Mouse (Mus musculus) urinary bladder, adult 18-20 months (tissue): ENCODE data around the gene Fcer1a.
"Not testable (repeated sequence)": the region's sequence is repeated elsewhere in the genome, so short reads cannot be mapped to it uniquely, and the experiment has no call there.

Source experiments
- DNase-seq, 2 experiments: peaks; one replicate each; pipeline ENCODE4 v3.0.0; 2022; ENCODE audit warnings: low spot score in 2 of 2, mixed read lengths in 2 of 2

Fcer1a gene

DNA sequence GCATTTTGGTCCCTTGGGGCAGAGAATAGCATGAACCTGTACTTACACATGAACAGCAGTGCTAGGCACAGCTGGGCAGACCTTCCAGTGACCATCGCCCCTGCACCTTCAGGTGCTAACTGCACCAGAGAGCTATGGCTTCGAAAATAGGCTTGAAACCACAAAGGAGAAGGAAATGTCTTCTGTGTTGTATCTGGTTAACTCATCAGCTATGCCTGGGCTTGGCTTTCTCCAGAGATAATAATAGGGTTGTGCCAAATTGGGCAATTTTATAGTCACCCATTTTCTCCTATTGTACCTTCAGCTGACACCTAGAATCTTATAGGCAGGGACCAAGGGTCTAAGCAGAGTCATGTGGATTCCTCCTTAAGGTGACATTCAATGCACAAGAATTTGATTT, at the start of gene Fcer1a:
Fcer1a (minus strand) TSS at position 134 of the 400 bp plus-strand sequence.
- no peak for DNase-seq

DNA sequence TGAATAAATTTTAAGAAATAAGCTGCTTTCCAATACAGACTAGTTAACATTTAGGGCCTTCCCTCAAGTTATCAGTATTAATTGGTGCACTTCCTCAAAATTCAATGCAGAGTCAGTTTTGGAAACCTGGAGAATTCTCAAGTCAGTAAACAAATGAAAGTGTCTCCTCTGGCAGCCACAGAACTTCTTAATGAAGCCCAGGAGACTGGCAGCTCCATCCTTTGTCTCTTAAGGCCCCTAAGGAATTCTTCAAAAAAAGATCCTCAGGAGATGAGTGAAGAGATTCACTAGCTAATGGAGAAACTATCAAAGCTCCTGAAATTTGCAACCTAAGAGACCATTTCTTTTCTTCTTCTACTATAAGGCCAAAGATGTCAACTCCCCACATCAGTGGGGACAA, 38.7 kb upstream of the Fcer1a start, which contains the start of gene Olfr418:
Olfr418 (plus strand) TSS at position 301 of the 400 bp plus-strand sequence.
- DNase-seq: no peak

DNA sequence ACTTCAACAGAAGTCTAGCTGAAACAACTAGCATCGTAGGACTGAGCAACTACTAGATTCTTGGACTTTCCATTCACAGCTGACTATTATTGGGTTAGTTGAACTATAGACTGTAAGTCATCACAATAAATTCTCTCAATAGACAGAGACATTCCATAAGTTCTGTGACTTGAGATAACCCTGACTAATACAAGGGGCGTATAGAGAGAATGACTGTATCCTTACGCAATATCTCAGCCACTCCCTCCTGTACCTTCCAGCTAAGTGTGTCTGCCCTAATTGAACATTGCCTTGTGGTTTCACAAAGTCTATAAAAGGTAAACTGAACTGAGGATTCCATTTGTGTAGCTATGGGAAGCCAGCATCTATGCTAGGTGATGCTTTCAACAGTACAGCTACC, 22.9 kb upstream of the Fcer1a start:
- no peak for DNase-seq

DNA sequence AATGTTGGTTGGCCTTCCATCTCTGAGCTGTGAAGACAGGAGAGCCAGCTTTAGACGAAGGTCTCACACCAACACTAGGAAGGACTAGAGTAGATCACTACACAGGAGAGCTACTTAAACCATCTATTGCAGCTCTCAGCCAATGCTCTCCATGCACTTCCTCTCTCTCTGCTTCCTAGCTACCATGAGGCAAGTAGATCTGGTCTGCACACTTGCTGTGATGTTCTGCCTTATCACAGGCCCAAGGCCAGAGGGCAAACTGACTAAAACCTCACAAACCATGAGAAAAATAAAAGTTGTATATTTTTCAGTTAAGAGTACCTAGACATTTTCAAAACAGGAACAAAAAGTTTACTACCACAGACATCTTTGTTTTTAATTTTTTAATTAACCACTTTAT, 10.0 kb upstream of the Fcer1a start:
- not testable (repeated sequence) for DNase-seq

DNA sequence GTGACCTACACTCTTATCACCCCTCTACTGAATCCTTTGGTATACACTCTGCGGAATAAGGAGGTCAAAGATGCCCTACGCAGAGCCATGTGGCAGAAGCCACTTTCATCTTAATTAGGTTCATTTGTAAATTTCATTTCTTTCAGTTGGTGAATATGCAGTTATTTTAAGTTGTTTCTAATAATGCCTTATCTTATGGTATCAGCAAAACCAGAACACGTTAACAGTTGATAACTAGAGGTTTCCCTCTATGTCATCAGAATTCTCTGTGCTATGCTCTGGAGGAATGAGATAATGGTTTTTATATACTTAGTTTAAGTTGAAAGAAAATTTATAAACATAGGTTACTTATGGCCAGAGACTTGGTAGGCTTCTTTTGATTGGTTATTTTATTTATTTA, 10.5 kb downstream of the Fcer1a start:
- no peak for DNase-seq

DNA sequence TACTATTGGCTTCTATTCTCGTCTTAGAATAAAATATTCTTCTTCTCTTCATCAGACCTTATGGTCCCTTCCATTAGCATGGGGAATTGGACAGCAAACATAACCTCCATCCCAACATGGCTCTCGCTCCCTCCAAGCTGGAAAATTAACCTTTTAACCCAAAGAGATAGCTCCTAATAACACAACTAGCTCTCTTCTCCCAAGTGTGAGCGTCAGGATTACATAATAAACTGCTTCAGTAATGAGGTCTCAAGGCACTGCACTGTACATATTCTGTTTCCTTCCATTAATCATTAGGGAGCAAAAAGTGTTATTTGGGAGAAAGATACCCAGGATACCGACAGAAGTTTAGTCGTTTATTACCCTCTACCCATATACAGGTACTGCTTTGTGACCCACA, 14.9 kb downstream of the Fcer1a start, which contains the start of gene Olfr1404:
Olfr1404 (plus strand) TSS at position 301 of the 400 bp plus-strand sequence.
- no peak for DNase-seq

DNA sequence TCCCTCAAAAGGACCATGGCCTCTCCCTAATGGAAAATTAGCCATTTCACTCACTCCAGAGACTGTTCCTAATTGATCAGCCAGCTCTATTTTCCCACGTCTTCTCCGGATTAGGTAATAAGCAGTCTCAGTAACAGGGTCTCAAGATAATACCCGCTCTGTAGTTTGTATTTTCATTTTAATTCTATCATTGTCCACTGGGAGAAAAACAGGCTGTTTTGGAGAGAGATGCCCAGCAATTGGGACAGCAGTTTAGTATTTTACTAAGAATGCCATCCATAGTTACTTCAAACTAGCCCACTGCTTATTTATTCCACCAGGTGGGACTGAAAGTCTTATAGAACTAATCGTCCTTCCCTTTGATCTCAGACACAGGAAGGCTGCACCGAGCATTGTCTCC, 29.5 kb downstream of the Fcer1a start, which contains the start of gene Olfr218:
Olfr218 (plus strand) TSS at position 301 of the 400 bp plus-strand sequence.
- DNase-seq: no peak

DNA sequence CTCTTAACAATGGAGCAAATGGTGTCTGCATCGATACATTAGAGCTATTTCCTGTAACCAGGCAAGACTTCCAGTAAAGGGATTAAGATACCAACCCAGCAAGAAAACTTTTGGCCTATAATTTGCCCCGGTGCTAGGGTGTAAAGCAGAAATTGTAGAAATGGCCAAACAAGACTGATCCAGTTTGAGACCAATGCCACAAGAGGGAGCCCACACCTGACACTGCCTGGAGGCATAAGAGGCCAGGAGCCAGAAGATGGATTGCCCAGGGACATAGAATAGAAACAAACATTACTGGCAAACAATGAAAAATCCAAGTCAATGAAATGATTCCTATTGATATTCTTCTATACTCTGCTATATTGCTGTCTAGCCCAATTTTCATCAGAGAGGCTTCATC, 30.7 kb downstream of the Fcer1a start:
- no peak for DNase-seq

DNA sequence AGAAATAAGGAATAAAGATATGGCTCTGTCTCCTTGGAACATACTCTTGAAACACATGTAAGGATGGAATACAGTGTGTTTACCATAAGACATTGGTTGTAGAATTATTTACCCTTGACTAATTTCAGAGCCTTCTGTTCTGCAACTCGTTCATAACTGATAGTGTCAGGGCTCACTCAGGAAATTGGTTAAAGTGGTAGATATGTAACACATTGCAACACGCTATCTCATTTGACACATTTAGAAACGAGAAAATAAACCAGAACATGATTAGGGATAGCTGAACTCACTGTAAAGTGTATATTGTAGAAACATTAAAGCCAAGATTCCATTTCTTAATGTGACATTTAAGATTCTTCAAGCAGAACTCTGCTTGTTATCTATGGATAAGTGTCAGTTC, 35.0 kb downstream of the Fcer1a start:
- DNase-seq: no peak

DNA sequence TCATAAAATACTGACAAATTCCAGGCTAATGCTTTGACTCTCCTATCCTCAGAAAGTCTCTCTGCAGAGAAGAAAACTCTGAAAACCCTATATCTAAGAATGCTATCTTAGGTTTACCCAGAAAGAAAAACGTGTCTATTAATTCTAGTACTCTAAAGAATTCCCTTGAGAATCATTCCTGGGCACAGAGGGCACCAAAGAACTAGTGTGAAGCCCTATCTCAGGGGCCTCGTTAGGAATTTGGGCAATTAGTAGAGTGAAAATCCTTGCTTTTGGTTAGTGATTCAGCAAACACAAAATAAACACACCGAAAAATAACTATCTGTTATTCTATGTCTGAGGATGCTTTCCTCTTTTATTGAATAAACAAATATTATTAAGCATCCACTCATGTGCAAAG, 36.5 kb downstream of the Fcer1a start, which contains the start of gene Olfr1406:
Olfr1406 (minus strand) TSS at position 101 of the 400 bp plus-strand sequence.
- DNase-seq: no peak

DNA sequence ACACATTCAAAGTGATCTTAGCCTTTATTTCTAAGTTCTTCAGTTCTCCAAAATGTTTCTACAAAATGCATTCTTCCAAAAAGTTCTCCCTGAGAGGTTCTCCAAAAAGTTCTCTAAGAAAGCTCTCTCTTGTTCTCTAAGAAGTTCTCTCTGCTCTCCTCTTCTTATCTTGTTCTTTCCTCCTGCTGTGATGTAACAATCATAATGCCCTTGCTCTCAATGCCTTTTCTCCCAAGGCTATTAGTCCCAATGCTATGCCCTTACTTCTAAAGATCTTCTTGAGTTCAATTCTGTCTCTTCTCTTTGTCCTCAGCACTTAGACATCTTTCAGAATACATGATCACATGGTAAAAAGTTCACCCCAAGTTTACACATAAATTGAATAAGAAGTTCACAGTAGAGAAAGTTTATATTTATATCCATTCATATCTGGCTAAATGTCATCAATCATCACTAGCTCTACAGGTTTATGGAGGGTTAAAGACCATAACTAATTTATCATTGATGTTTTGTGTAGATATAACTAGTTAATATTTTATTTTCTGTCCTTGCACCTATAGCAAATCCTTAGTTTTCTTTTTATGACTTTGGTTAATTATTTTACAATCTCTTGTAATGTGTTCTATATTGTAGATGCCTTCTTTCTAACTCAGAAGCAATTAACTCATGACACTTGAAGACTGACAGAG, 52.7 kb downstream of the Fcer1a start:
- no peak for DNase-seq
